ENCODE assay signal across 8 mouse cellular contexts in the genomic region with DNA sequence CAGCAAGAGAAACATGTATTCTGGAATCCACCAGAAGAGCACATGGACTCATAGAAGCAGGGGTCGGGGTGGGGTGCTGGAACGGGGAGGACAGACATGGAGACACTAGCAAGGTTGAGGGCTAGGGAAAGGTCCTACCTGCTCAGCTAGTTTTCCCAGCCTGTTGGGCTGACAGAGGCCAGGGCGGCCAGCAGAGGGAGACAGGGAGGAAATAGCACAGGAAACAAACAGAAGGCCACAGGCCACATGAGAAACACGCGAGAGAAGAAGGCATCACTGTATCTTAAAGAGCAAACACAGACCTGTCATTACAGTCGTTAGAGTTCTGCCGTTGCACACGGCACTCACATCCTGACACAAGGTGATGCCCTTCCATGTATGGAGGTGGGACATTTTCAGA. TPM values are rescaled to one million over a fixed set of nuclear protein-coding genes. Genes with fewer than 3 reads are reported as not detected.
DNase-seq lines count a peak whose midpoint lies in the region; ATAC-seq lines count a peak whose summit lies in the region.

No protein-coding gene starts in this region.

- H3K9ac ChIP-seq in kidney, embryonic 16.5 days (replicated peaks; ENCODE audit: low read length), result no peak overlapping the region
- no peak overlapping the region for H3K9ac ChIP-seq in intestine, embryonic 15.5 days

- H3K36me3 ChIP-seq in kidney, embryonic 16.5 days (ENCODE audit: insufficient read depth, low read length), result peaks cover 38% of the 10 kb centered on the region
- peaks cover 13% of the 10 kb centered on the region; the same call in 1 of the 2 replicates for H3K36me3 ChIP-seq in intestine, embryonic 15.5 days
- peaks cover 84% of the 10 kb centered on the region for H3K36me3 ChIP-seq in forebrain, embryonic 10.5 days (replicated peaks)

- ATAC-seq in kidney, embryonic 16.5 days (ENCODE audit: low FRiP score, low TSS enrichment), result no peak
- peak; percentile 41; the same call in 1 of the 2 replicates for ATAC-seq in intestine, embryonic 15.5 days

- no peak overlapping the region for H3K4me2 ChIP-seq in kidney, embryonic 16.5 days (replicated peaks; ENCODE audit: low read depth, low read length)
- no peak overlapping the region for H3K4me2 ChIP-seq in intestine, embryonic 15.5 days (replicated peaks)

- H3K27me3 ChIP-seq in kidney, embryonic 16.5 days (ENCODE audit: insufficient read depth, low read length), result no peaks in the 10 kb centered on the region
- H3K27me3 ChIP-seq in intestine, embryonic 15.5 days (replicated peaks), result no peaks in the 10 kb centered on the region
- no peaks in the 10 kb centered on the region for H3K27me3 ChIP-seq in forebrain, embryonic 10.5 days (ENCODE audit: poor library complexity, severe bottlenecking)

- H3K4me3 ChIP-seq in kidney, embryonic 16.5 days (ENCODE audit: low read length), result no peak overlapping the region
- no peak overlapping the region for H3K4me3 ChIP-seq in intestine, embryonic 15.5 days (replicated peaks)
- H3K4me3 ChIP-seq in forebrain, embryonic 10.5 days, result no peak overlapping the region

- no peaks in the 10 kb centered on the region for H3K9me3 ChIP-seq in kidney, embryonic 16.5 days (ENCODE audit: low read length)
- no peaks in the 10 kb centered on the region for H3K9me3 ChIP-seq in intestine, embryonic 15.5 days
- H3K9me3 ChIP-seq in forebrain, embryonic 10.5 days, result no peaks in the 10 kb centered on the region

- 44% methylated on average over 8 of the region's 8 CpGs for WGBS in kidney, embryonic 16.5 days
- WGBS in intestine, embryonic 15.5 days, result 35% methylated on average over 8 of the region's 8 CpGs
- 59% methylated on average over 8 of the region's 8 CpGs for WGBS in forebrain, embryonic 10.5 days

- H3K4me1 ChIP-seq in kidney, embryonic 16.5 days (ENCODE audit: insufficient read depth, low read length), result no peaks in the 10 kb centered on the region
- no peaks in the 10 kb centered on the region for H3K4me1 ChIP-seq in intestine, embryonic 15.5 days (replicated peaks)
- H3K4me1 ChIP-seq in forebrain, embryonic 10.5 days, result no peaks in the 10 kb centered on the region

- peak; percentile 22 for DNase-seq in kidney, adult 11 months
- peak; percentile 34 to 58 for DNase-seq in CD8-positive naive resting alpha-beta T cell, adult 2 months (ENCODE audit: low read depth in 2 of 2, low spot score in 2 of 2)
- DNase-seq in ZHBTc4 (ENCODE audit: low read depth, low spot score), result peak; percentile 59
- DNase-seq in naive thymus-derived CD4-positive, alpha-beta T cell, adult 2 months (ENCODE audit: low read depth), result peak; percentile 78
- DNase-seq in layer of hippocampus, adult 8-10 months (ENCODE audit: low spot score in 2 of 2), result no peak
- no peak for DNase-seq in forebrain, embryonic 10.5 days (ENCODE audit: extremely low spot score, low spot score)

- no peak overlapping the region for H3K27ac ChIP-seq in kidney, embryonic 16.5 days (ENCODE audit: low read length)
- no peak overlapping the region for H3K27ac ChIP-seq in intestine, embryonic 15.5 days
- H3K27ac ChIP-seq in forebrain, embryonic 10.5 days, result no peak overlapping the region

RNA-seq across cellular contexts. Expression of gene S100b, which starts 17.6 kb away (rescaled TPM):
- polyA plus RNA-seq in kidney, embryonic 16.5 days (2015; fragmentation: Nextera tagmentation; extraction: Ambion mirVana), result 0.45 and 0.54 TPM in 2 replicates
- polyA plus RNA-seq in intestine, embryonic 15.5 days (2015; fragmentation: Nextera tagmentation; extraction: Ambion mirVana), result 2.2 and 2.6 TPM in 2 replicates
- 100 to 1,000 TPM; 146 to 207 (median 176) TPM for total RNA-seq in layer of hippocampus, adult 8-10 months (2022)
- polyA plus RNA-seq in forebrain, embryonic 10.5 days (2016; fragmentation: Nextera tagmentation; extraction: Ambion mirVana), result 0.10 TPM in 1 of 2 replicates, not detected in the other

RNA-seq across cellular contexts. Expression of gene Prmt2, which starts 33.6 kb away (rescaled TPM):
- polyA plus RNA-seq in kidney, embryonic 16.5 days (2015; fragmentation: Nextera tagmentation; extraction: Ambion mirVana), result 63.1 and 69.9 TPM in 2 replicates
- 42.6 and 43.7 TPM in 2 replicates for polyA plus RNA-seq in intestine, embryonic 15.5 days (2015; fragmentation: Nextera tagmentation; extraction: Ambion mirVana)
- total RNA-seq in layer of hippocampus, adult 8-10 months (2022), result 10 to 100 TPM; 63.9 to 78.1 (median 75.3) TPM
- 57.5 and 63.0 TPM in 2 replicates for polyA plus RNA-seq in forebrain, embryonic 10.5 days (2016; fragmentation: Nextera tagmentation; extraction: Ambion mirVana)

Comparison
In these comparisons a context has a peak if more than half of its experiments do, and no peak if none do; other contexts are left out.
1. DNase-seq: peak in kidney, adult 11 months (single experiment), CD8-positive naive resting alpha-beta T cell, adult 2 months (2 of 2), ZHBTc4 (single experiment) and naive thymus-derived CD4-positive, alpha-beta T cell, adult 2 months (single experiment); none in layer of hippocampus, adult 8-10 months (0 of 2) and forebrain, embryonic 10.5 days (single experiment).